Mouse (Mus musculus): Measurements from ENCODE around the gene Olfr1359. TPM values are rescaled to one million over a fixed set of nuclear protein-coding genes. Genes with fewer than 3 reads are reported as not detected.
"Not testable (repeated sequence)": the region's sequence is repeated elsewhere in the genome, so short reads cannot be mapped to it uniquely, and the experiment has no call there.

The Olfr1359 gene
- total and polyA plus RNA-seq, 3 experiments: 0.22 TPM; not detected in 2

- peak within 1 kb of the TSS; percentile 68 for H3K4me3 ChIP-seq (ENCODE audit: low read depth, low read length)
- not testable (repeated sequence) for H3K36me3 ChIP-seq (replicated peaks); H3K9me3 ChIP-seq (replicated peaks); H3K27me3 ChIP-seq (ENCODE audit: insufficient read depth, low read length)
- peaks cover 46% of the 10 kb centered on the region for H3K4me1 ChIP-seq (ENCODE audit: insufficient read depth, low read depth, low read length)
- DNase-seq (ENCODE audit: low spot score): peak; percentile 25
- peak; percentile 89 for TF ChIP-seq POLR2AphosphoS5 (IDR thresholded peaks at IDR 0.05; ENCODE audit: insufficient replicate concordance, low read depth, low read length)
- ATAC-seq (ENCODE audit: extremely low read depth, insufficient number of reproducible peaks, low FRiP score, poor library complexity, severe bottlenecking): peak; percentile 41; the same call in 1 of the 2 replicates
Measured at GRCm38 (mm10) chr13:21750159-21751017, 52.5 kb downstream of the Olfr1359 start, which contains the start of gene Hist1h4k. Gene Hist1h4k, minus strand, starts transcription at chr13:21750505.

GRCm38 (mm10) chr13:21751417-21751816 is 53.5 kb downstream of the Olfr1359 start:
- TF ChIP-seq GATA2 (IDR thresholded peaks at IDR 0.05; ENCODE audit: borderline replicate concordance, low read depth, low read length) (no peak), POLR2AphosphoS5 (IDR thresholded peaks at IDR 0.05; ENCODE audit: insufficient replicate concordance, low read depth, low read length) (no peak), TAL1 (conservative IDR thresholded peaks at IDR 0.05; ENCODE audit: low read depth, low read length) (no peak), GATA1 (IDR thresholded peaks at IDR 0.05; ENCODE audit: borderline replicate concordance, low read length) (no peak), CTCF (IDR thresholded peaks at IDR 0.05; ENCODE audit: low read depth, low read length) (no peak)
- H3K4me1 ChIP-seq (ENCODE audit: insufficient read depth, low read depth, low read length): peaks cover 38% of the 10 kb centered on the region
- ATAC-seq (ENCODE audit: extremely low read depth, insufficient number of reproducible peaks, low FRiP score, poor library complexity, severe bottlenecking) (no peak), DNase-seq (ENCODE audit: low spot score) (no peak)
- H3K27me3 ChIP-seq (ENCODE audit: insufficient read depth, low read length): no peaks in the 10 kb centered on the region
- no peak overlapping the region for H3K4me3 ChIP-seq (ENCODE audit: low read depth, low read length)
- no peaks in the 10 kb centered on the region for H3K36me3 ChIP-seq (replicated peaks)
- H3K9me3 ChIP-seq (replicated peaks): no peaks in the 10 kb centered on the region

GRCm38 (mm10) chr13:21751827-21752226 is 53.9 kb downstream of the Olfr1359 start:
- H3K4me3 ChIP-seq (ENCODE audit: low read depth, low read length): no peak overlapping the region
- peaks cover 37% of the 10 kb centered on the region for H3K4me1 ChIP-seq (ENCODE audit: insufficient read depth, low read depth, low read length)
- no peaks in the 10 kb centered on the region for H3K36me3 ChIP-seq (replicated peaks)
- H3K9me3 ChIP-seq (replicated peaks): no peaks in the 10 kb centered on the region
- ATAC-seq (ENCODE audit: extremely low read depth, insufficient number of reproducible peaks, low FRiP score, poor library complexity, severe bottlenecking) (no peak), DNase-seq (ENCODE audit: low spot score) (no peak)
- TF ChIP-seq GATA2 (IDR thresholded peaks at IDR 0.05; ENCODE audit: borderline replicate concordance, low read depth, low read length) (no peak), TAL1 (conservative IDR thresholded peaks at IDR 0.05; ENCODE audit: low read depth, low read length) (no peak), GATA1 (IDR thresholded peaks at IDR 0.05; ENCODE audit: borderline replicate concordance, low read length) (no peak), CTCF (IDR thresholded peaks at IDR 0.05; ENCODE audit: low read depth, low read length) (no peak), POLR2AphosphoS5 (IDR thresholded peaks at IDR 0.05; ENCODE audit: insufficient replicate concordance, low read depth, low read length) (no peak)
- H3K27me3 ChIP-seq (ENCODE audit: insufficient read depth, low read length): no peaks in the 10 kb centered on the region

- no peak for DNase-seq (ENCODE audit: low spot score)
- no peak for ATAC-seq (ENCODE audit: extremely low read depth, insufficient number of reproducible peaks, low FRiP score, poor library complexity, severe bottlenecking)
- no peaks in the 10 kb centered on the region for H3K9me3 ChIP-seq (replicated peaks)
- peaks cover 37% of the 10 kb centered on the region for H3K4me1 ChIP-seq (ENCODE audit: insufficient read depth, low read depth, low read length)
- TF ChIP-seq GATA2 (IDR thresholded peaks at IDR 0.05; ENCODE audit: borderline replicate concordance, low read depth, low read length): no peak
- no peak for TF ChIP-seq GATA1 (IDR thresholded peaks at IDR 0.05; ENCODE audit: borderline replicate concordance, low read length)
- no peak for TF ChIP-seq CTCF (IDR thresholded peaks at IDR 0.05; ENCODE audit: low read depth, low read length)
- TF ChIP-seq TAL1 (conservative IDR thresholded peaks at IDR 0.05; ENCODE audit: low read depth, low read length): no peak
- TF ChIP-seq POLR2AphosphoS5 (IDR thresholded peaks at IDR 0.05; ENCODE audit: insufficient replicate concordance, low read depth, low read length): peak; percentile 99
- no peaks in the 10 kb centered on the region for H3K36me3 ChIP-seq (replicated peaks)
- no peaks in the 10 kb centered on the region for H3K27me3 ChIP-seq (ENCODE audit: insufficient read depth, low read length)
- H3K4me3 ChIP-seq (ENCODE audit: low read depth, low read length): peak overlapping the region; percentile 20; the same call in 1 of the 2 replicates
Measured at GRCm38 (mm10) chr13:21752356-21752755, 54.4 kb downstream of the Olfr1359 start.

- Histone ChIP-seq H3K9me3 (replicated peaks) (no peaks in the 10 kb centered on the region), H3K36me3 (replicated peaks) (no peaks in the 10 kb centered on the region), H3K4me1 (ENCODE audit: insufficient read depth, low read depth, low read length) (peaks cover 34% of the 10 kb centered on the region), H3K4me3 (ENCODE audit: low read depth, low read length) (peak overlapping the region; percentile 66; the same call in 1 of the 2 replicates), H3K27me3 (ENCODE audit: insufficient read depth, low read length) (no peaks in the 10 kb centered on the region)
- no peak for TF ChIP-seq TAL1 (conservative IDR thresholded peaks at IDR 0.05; ENCODE audit: low read depth, low read length)
- TF ChIP-seq POLR2AphosphoS5 (IDR thresholded peaks at IDR 0.05; ENCODE audit: insufficient replicate concordance, low read depth, low read length): peak; percentile 89; the same call in 1 of the 2 replicates
- ATAC-seq (ENCODE audit: extremely low read depth, insufficient number of reproducible peaks, low FRiP score, poor library complexity, severe bottlenecking): no peak
- no peak for DNase-seq (ENCODE audit: low spot score)
Measured at GRCm38 (mm10) chr13:21753051-21753523, 55.2 kb downstream of the Olfr1359 start.

GRCm38 (mm10) chr13:21753524-21754285 is 55.8 kb downstream of the Olfr1359 start, which contains the start of the genes Hist1h2ak and Hist1h2bn:
Gene Hist1h2ak, minus strand, starts transcription at chr13:21753827.
Gene Hist1h2bn, plus strand, starts transcription at chr13:21754123.
- H3K9me3 ChIP-seq (replicated peaks); H3K36me3 ChIP-seq (replicated peaks); H3K27me3 ChIP-seq (ENCODE audit: insufficient read depth, low read length): not testable (repeated sequence)
- Histone ChIP-seq H3K4me3 (ENCODE audit: low read depth, low read length) (peak within 1 kb of the TSS; percentile 66; the same call in 1 of the 2 replicates), H3K4me1 (ENCODE audit: insufficient read depth, low read depth, low read length) (peaks cover 31% of the 10 kb centered on the region)
- ATAC-seq (ENCODE audit: extremely low read depth, insufficient number of reproducible peaks, low FRiP score, poor library complexity, severe bottlenecking): peak; percentile 80
- DNase-seq (ENCODE audit: low spot score): peak; percentile 82
